Mouse (Mus musculus): ENCODE data around the gene Notch3. TPM values are rescaled to one million over a fixed set of nuclear protein-coding genes. Genes with fewer than 3 reads are reported as not detected.
A peak's percentile ranks its signal among the peaks of the same experiment; 100 is the strongest.
"Not testable (repeated sequence)": the region's sequence is repeated elsewhere in the genome, so short reads cannot be mapped to it uniquely, and the experiment has no call there.

Gene Notch3
- polyA plus RNA-seq, 1 experiment = 1.5 TPM

- Histone ChIP-seq H3K36me3 (ENCODE audit: control insufficient read depth, insufficient read depth, low read length) (no peaks in the 10 kb centered on the region), H3K27me3 (ENCODE audit: control insufficient read depth, insufficient read depth, low read length) (no peaks in the 10 kb centered on the region), H3K27ac (ENCODE audit: control insufficient read depth, insufficient read depth, low read depth, low read length) (no peak overlapping the region), H3K4me3 (ENCODE audit: control insufficient read depth, low read depth, low read length) (no peak overlapping the region), H3K4me1 (ENCODE audit: control insufficient read depth, insufficient read depth, low read length) (peaks cover 26% of the 10 kb centered on the region)
- TF ChIP-seq CTCF (IDR thresholded peaks at IDR 0.05; ENCODE audit: control insufficient read depth, insufficient read depth, insufficient replicate concordance, low read depth, low read length) (no peak), POLR2A (IDR thresholded peaks at IDR 0.05; ENCODE audit: control insufficient read depth, low read depth, low read length) (no peak)
Measured at GRCm38 (mm10) chr17:32118484-32118883, 48.2 kb downstream of the Notch3 start.

DNA sequence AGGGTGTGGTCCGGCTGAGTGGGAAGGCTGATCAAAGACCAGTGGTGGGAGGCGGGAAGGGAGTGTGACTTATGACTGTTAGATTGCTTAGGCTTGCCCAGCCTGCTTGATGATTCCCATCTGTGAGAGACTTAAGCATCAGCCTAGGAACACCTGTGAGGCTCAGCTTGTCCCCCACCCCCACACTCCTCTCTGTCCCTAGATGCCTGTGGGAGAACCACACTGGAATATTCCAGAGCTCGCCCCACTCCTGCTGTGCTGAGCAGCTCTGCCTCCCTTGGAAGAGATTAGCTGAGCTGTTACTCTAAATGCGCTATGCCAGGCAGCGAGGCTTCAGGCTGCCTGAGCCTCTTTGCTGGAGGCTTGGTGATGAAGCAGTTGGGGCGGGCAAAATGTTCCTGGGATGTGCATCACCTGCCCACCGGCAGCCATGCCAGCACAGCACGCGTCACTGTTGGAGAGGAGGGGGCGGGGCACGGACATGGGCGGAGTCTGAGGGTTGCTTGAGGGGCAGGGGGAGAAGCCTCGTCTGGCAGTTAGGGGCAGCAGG, 48.7 kb downstream of the Notch3 start:
- H3K4me3 ChIP-seq (ENCODE audit: control insufficient read depth, low read depth, low read length); H3K27ac ChIP-seq (ENCODE audit: control insufficient read depth, insufficient read depth, low read depth, low read length); H3K27me3 ChIP-seq (ENCODE audit: control insufficient read depth, insufficient read depth, low read length); H3K36me3 ChIP-seq (ENCODE audit: control insufficient read depth, insufficient read depth, low read length): not testable (repeated sequence)
- peaks cover 29% of the 10 kb centered on the region for H3K4me1 ChIP-seq (ENCODE audit: control insufficient read depth, insufficient read depth, low read length)

GRCm38 (mm10) chr17:32117287-32117871, 49.3 kb downstream of the Notch3 start:
- no peaks in the 10 kb centered on the region for H3K27me3 ChIP-seq (ENCODE audit: control insufficient read depth, insufficient read depth, low read length)
- no peaks in the 10 kb centered on the region for H3K36me3 ChIP-seq (ENCODE audit: control insufficient read depth, insufficient read depth, low read length)
- peaks cover 25% of the 10 kb centered on the region for H3K4me1 ChIP-seq (ENCODE audit: control insufficient read depth, insufficient read depth, low read length)
- no peak overlapping the region for H3K4me3 ChIP-seq (ENCODE audit: control insufficient read depth, low read depth, low read length)
- no peak for TF ChIP-seq POLR2A (IDR thresholded peaks at IDR 0.05; ENCODE audit: control insufficient read depth, low read depth, low read length)
- no peak overlapping the region for H3K27ac ChIP-seq (ENCODE audit: control insufficient read depth, insufficient read depth, low read depth, low read length)

- Histone ChIP-seq H3K27me3 (ENCODE audit: control insufficient read depth, insufficient read depth, low read length) (no peaks in the 10 kb centered on the region), H3K4me3 (ENCODE audit: control insufficient read depth, low read depth, low read length) (no peak overlapping the region), H3K27ac (ENCODE audit: control insufficient read depth, insufficient read depth, low read depth, low read length) (no peak overlapping the region), H3K36me3 (ENCODE audit: control insufficient read depth, insufficient read depth, low read length) (no peaks in the 10 kb centered on the region), H3K4me1 (ENCODE audit: control insufficient read depth, insufficient read depth, low read length) (peaks cover 23% of the 10 kb centered on the region)
- TF ChIP-seq CTCF (IDR thresholded peaks at IDR 0.05; ENCODE audit: control insufficient read depth, insufficient read depth, insufficient replicate concordance, low read depth, low read length) (no peak), POLR2A (IDR thresholded peaks at IDR 0.05; ENCODE audit: control insufficient read depth, low read depth, low read length) (no peak)
Measured at GRCm38 (mm10) chr17:32116586-32117286, 49.9 kb downstream of the Notch3 start.

DNA sequence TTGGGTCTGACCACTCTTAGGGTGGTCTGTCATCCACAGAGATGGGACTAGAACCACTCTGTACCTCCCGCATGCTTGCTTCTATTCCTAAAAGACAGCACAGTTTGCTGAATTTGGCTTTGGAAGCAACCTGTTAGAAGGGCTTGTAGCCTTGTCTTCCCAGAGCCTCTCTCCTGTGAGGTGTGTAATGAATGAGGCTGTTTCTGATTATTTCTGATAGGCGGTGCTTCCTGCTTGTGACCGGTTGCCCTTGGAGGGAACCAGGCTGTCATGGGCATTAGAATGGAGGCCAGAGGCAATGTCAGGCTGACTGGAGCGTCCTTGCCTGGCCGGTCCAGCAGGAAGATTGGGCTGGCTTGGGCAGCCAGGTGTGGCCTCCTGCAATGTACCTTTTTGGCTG, 52.2 kb downstream of the Notch3 start:
- H3K36me3 ChIP-seq (ENCODE audit: control insufficient read depth, insufficient read depth, low read length); H3K27ac ChIP-seq (ENCODE audit: control insufficient read depth, insufficient read depth, low read depth, low read length); H3K27me3 ChIP-seq (ENCODE audit: control insufficient read depth, insufficient read depth, low read length): not testable (repeated sequence)
- Histone ChIP-seq H3K4me3 (ENCODE audit: control insufficient read depth, low read depth, low read length) (peak overlapping the region; percentile 71; the same call in 1 of the 2 replicates), H3K4me1 (ENCODE audit: control insufficient read depth, insufficient read depth, low read length) (peaks cover 23% of the 10 kb centered on the region)

DNA sequence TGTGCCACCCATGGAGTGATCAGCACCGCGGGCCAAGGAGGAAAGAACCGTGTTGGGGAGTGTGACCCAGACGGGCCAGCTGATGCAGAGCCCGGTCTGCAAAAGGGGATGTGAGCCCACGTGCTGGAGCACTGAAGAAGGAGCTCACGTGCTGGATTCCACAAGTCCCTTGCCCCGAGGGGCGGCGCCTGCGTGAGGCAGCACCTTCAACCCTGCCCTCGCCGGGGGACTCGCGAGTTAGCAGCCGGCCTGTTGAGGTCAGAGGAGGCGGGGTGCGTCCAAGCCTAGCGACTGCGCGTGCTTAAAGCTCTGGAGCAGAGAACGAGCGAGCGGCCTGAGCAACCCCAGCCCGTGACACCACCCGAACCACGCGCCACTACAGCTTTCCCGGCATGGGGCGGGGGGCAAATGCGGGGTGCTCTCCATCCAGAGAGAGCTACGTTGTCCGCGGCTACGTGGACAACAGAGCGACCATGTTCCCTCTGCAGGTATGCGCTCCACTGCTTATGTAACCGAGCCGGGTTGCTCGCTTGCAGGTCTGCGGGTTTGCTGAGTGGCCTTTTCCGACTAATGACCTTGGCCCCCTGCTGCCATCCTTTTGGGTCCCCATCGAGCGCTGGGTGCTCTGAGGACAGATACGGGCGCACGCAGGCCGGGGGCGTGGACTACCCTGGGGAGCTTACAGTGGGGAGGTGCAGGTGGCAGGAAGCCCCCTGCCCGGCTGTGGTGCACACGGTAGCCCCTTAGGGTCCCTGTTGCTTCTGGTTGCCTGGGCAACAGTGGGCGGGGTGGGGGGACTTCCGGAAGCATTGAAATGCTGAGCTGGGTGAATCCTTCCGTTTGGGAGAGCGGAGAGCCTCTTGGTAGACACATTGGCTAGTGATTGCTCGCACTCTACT, 52.9 kb downstream of the Notch3 start:
- peak overlapping the region; percentile 71 for H3K4me3 ChIP-seq (ENCODE audit: control insufficient read depth, low read depth, low read length)
- H3K27me3 ChIP-seq (ENCODE audit: control insufficient read depth, insufficient read depth, low read length) = no peaks in the 10 kb centered on the region
- peaks cover 23% of the 10 kb centered on the region for H3K4me1 ChIP-seq (ENCODE audit: control insufficient read depth, insufficient read depth, low read length)
- H3K36me3 ChIP-seq (ENCODE audit: control insufficient read depth, insufficient read depth, low read length) = no peaks in the 10 kb centered on the region
- no peak overlapping the region for H3K27ac ChIP-seq (ENCODE audit: control insufficient read depth, insufficient read depth, low read depth, low read length)
- TF ChIP-seq POLR2A (IDR thresholded peaks at IDR 0.05; ENCODE audit: control insufficient read depth, low read depth, low read length) (no peak), CTCF (IDR thresholded peaks at IDR 0.05; ENCODE audit: control insufficient read depth, insufficient read depth, insufficient replicate concordance, low read depth, low read length) (no peak)

DNA sequence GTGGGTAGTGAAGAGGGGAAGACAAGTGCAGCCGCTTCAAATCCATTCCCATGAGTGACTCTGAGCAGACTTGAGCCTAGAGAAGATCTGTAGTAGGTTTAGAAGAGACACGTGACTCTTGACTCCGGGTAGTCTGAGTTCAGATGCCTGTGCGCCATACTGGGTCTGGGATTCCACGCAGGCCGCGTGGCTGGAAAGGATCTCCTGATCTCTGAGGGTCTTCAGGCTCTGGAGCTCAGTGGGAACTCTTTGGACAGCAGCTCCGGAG, 53.5 kb downstream of the Notch3 start:
- Histone ChIP-seq H3K4me1 (ENCODE audit: control insufficient read depth, insufficient read depth, low read length) (peaks cover 19% of the 10 kb centered on the region), H3K4me3 (ENCODE audit: control insufficient read depth, low read depth, low read length) (no peak overlapping the region; the same call in 1 of the 2 replicates), H3K36me3 (ENCODE audit: control insufficient read depth, insufficient read depth, low read length) (no peaks in the 10 kb centered on the region), H3K27ac (ENCODE audit: control insufficient read depth, insufficient read depth, low read depth, low read length) (no peak overlapping the region), H3K27me3 (ENCODE audit: control insufficient read depth, insufficient read depth, low read length) (no peaks in the 10 kb centered on the region)
- TF ChIP-seq CTCF (IDR thresholded peaks at IDR 0.05; ENCODE audit: control insufficient read depth, insufficient read depth, insufficient replicate concordance, low read depth, low read length) (no peak), POLR2A (IDR thresholded peaks at IDR 0.05; ENCODE audit: control insufficient read depth, low read depth, low read length) (no peak)
